Mouse (Mus musculus) spleen, adult 2 months (tissue): ENCODE data around the gene Fam208b.

Experiments
- CTCF ChIP-seq: fragments of 200-500 bp; IDR thresholded peaks from 2 replicates; pipeline ENCODE4 v1.5.1; 2011; ENCODE audit warnings: mild to moderate bottlenecking, inconsistent platforms; ENCODE audit not compliant: insufficient read depth, insufficient read length, insufficient replicate concordance; ENCODE audit errors: extremely low read depth
- POLR2A ChIP-seq: fragments of 200-500 bp; IDR thresholded peaks from 2 replicates; pipeline ENCODE4 v1.6.1; 2011; ENCODE audit warnings: low read depth, low read length, inconsistent platforms

- no peak for TF ChIP-seq CTCF
- no peak for TF ChIP-seq POLR2A
These were observed 35.7 kb upstream of the Fam208b start for GRCm38 (mm10) chr13:3646566-3646965.
